10 mouse cellular contexts compared by ENCODE assay signal in genomic region chr3:106496045-106496721, GRCm38 (mm10). TPM values are rescaled to one million over a fixed set of nuclear protein-coding genes. Genes with fewer than 3 reads are reported as not detected.
DNase-seq lines count a peak whose midpoint lies in the region; ATAC-seq lines count a peak whose summit lies in the region.
"Had no signal": no experiment of that assay in that cellular context is flagged by ENCODE, and none has a peak within 500 bp of the region (broad histone marks: within the 10 kb centered on the region; RNA-seq: fewer than 3 reads in every experiment).

No protein-coding gene starts in this region.

- no peak for DNase-seq in embryonic facial prominence, embryonic 10.5 days (ENCODE audit: low spot score)
- DNase-seq in right cerebral cortex, postnatal 10 days (ENCODE audit: low spot score in 2 of 2) = peak; percentile 28 to 46
- DNase-seq in right cerebral cortex, postnatal 4 days = no peak
- DNase-seq in embryo, embryonic 9.5 days (ENCODE audit: extremely low spot score) = no peak
- DNase-seq in cerebellum, adult 11 months = no peak
- no peak for DNase-seq in gastrocnemius, postnatal 36 days
- DNase-seq: midbrain, embryonic 14.5 days; thymus, postnatal 36 days had no signal

- no peak overlapping the region for H3K9ac ChIP-seq in embryonic facial prominence, embryonic 13.5 days
- no peak overlapping the region for H3K9ac ChIP-seq in lung, embryonic 16.5 days (ENCODE audit: low read length)

- ATAC-seq in embryonic facial prominence, embryonic 13.5 days (ENCODE audit: insufficient number of reproducible peaks, insufficient read depth, low FRiP score, low TSS enrichment, low read depth) = no peak
- peak; percentile 91 for ATAC-seq in lung, embryonic 16.5 days (ENCODE audit: low read depth)

- no peak overlapping the region for H3K4me3 ChIP-seq in embryonic facial prominence, embryonic 13.5 days
- no peak overlapping the region for H3K4me3 ChIP-seq in embryonic facial prominence, embryonic 10.5 days
- no peak overlapping the region for H3K4me3 ChIP-seq in lung, embryonic 16.5 days (ENCODE audit: low read length)

- no peak overlapping the region for H3K4me2 ChIP-seq in embryonic facial prominence, embryonic 13.5 days
- no peak overlapping the region for H3K4me2 ChIP-seq in lung, embryonic 16.5 days (ENCODE audit: low read depth, low read length)

- intact Hi-C loops in gastrocnemius, postnatal 36 days (cut with DNase I) = no loop called here

- no peaks in the 10 kb centered on the region for H3K27me3 ChIP-seq in embryonic facial prominence, embryonic 13.5 days
- H3K27me3 ChIP-seq in embryonic facial prominence, embryonic 10.5 days (replicated peaks; ENCODE audit: low read depth, poor library complexity, severe bottlenecking) = no peaks in the 10 kb centered on the region
- no peaks in the 10 kb centered on the region for H3K27me3 ChIP-seq in lung, embryonic 16.5 days (ENCODE audit: control insufficient read depth, insufficient read depth, low read depth, low read length)

- H3K27ac ChIP-seq in embryonic facial prominence, embryonic 13.5 days = peak overlapping the region; percentile 45; the same call in 1 of the 2 replicates
- H3K27ac ChIP-seq in embryonic facial prominence, embryonic 10.5 days (replicated peaks) = no peak overlapping the region
- peak overlapping the region; percentile 91 for H3K27ac ChIP-seq in lung, embryonic 16.5 days (ENCODE audit: low read length)

- H3K9me3 ChIP-seq in embryonic facial prominence, embryonic 13.5 days = no peaks in the 10 kb centered on the region
- H3K9me3 ChIP-seq in embryonic facial prominence, embryonic 10.5 days = no peaks in the 10 kb centered on the region
- H3K9me3 ChIP-seq in lung, embryonic 16.5 days (ENCODE audit: control insufficient read depth, low read length) = no peaks in the 10 kb centered on the region

- 52% methylated on average over 4 of the region's 4 CpGs for WGBS in embryonic facial prominence, embryonic 13.5 days
- 73% methylated on average over 4 of the region's 4 CpGs for WGBS in embryonic facial prominence, embryonic 10.5 days
- 35% methylated on average over 4 of the region's 4 CpGs for WGBS in lung, embryonic 16.5 days

- H3K4me1 ChIP-seq in embryonic facial prominence, embryonic 13.5 days = no peaks in the 10 kb centered on the region
- no peaks in the 10 kb centered on the region for H3K4me1 ChIP-seq in embryonic facial prominence, embryonic 10.5 days
- H3K4me1 ChIP-seq in lung, embryonic 16.5 days (replicated peaks; ENCODE audit: control insufficient read depth, insufficient read depth, low read length) = peaks cover 14% of the 10 kb centered on the region; the same call in 1 of the 2 replicates

- H3K36me3 ChIP-seq in embryonic facial prominence, embryonic 13.5 days = peaks cover 13% of the 10 kb centered on the region
- H3K36me3 ChIP-seq in embryonic facial prominence, embryonic 10.5 days (replicated peaks) = peaks cover 12% of the 10 kb centered on the region
- no peaks in the 10 kb centered on the region for H3K36me3 ChIP-seq in lung, embryonic 16.5 days (ENCODE audit: control insufficient read depth, insufficient read depth, low read length)

RNA-seq across cellular contexts. Expression of gene Dennd2d, which starts 14.0 kb away (rescaled TPM):
- 3.8 and 5.4 TPM in 2 replicates for polyA plus RNA-seq in embryonic facial prominence, embryonic 13.5 days (2015; fragmentation: Nextera tagmentation; extraction: Ambion mirVana)
- polyA plus RNA-seq in embryonic facial prominence, embryonic 10.5 days (2016; fragmentation: Nextera tagmentation; extraction: Ambion mirVana) = 1.1 and 1.3 TPM in 2 replicates
- polyA plus RNA-seq in lung, embryonic 16.5 days (2015; fragmentation: Nextera tagmentation; extraction: Ambion mirVana) = 14.8 and 17.0 TPM in 2 replicates
- under 1 TPM; 0.17 to 0.20 TPM for total RNA-seq in gastrocnemius, postnatal 36 days (2021)

RNA-seq across cellular contexts. Expression of gene Dram2, which starts 51.4 kb away (rescaled TPM):
- 41.0 and 41.3 TPM in 2 replicates for polyA plus RNA-seq in embryonic facial prominence, embryonic 13.5 days (2015; fragmentation: Nextera tagmentation; extraction: Ambion mirVana)
- polyA plus RNA-seq in embryonic facial prominence, embryonic 10.5 days (2016; fragmentation: Nextera tagmentation; extraction: Ambion mirVana) = 32.8 and 35.3 TPM in 2 replicates
- polyA plus RNA-seq in lung, embryonic 16.5 days (2015; fragmentation: Nextera tagmentation; extraction: Ambion mirVana) = 91.8 and 98.3 TPM in 2 replicates
- 10 to 100 TPM; 72.1 to 81.5 TPM for total RNA-seq in gastrocnemius, postnatal 36 days (2021)

RNA-seq across cellular contexts. Expression of gene Cept1, which starts 51.4 kb away (rescaled TPM):
- polyA plus RNA-seq in embryonic facial prominence, embryonic 13.5 days (2015; fragmentation: Nextera tagmentation; extraction: Ambion mirVana) = 55.4 and 60.9 TPM in 2 replicates
- polyA plus RNA-seq in embryonic facial prominence, embryonic 10.5 days (2016; fragmentation: Nextera tagmentation; extraction: Ambion mirVana) = 39.5 and 40.8 TPM in 2 replicates
- polyA plus RNA-seq in lung, embryonic 16.5 days (2015; fragmentation: Nextera tagmentation; extraction: Ambion mirVana) = 69.2 and 74.8 TPM in 2 replicates
- total RNA-seq in gastrocnemius, postnatal 36 days (2021) = 10 to 100 TPM; 15.8 to 19.3 TPM

Comparison
In these comparisons a context has a peak if more than half of its experiments do, and no peak if none do; other contexts are left out.
1. DNase-seq: peak in right cerebral cortex, postnatal 10 days (2 of 2); none in embryonic facial prominence, embryonic 10.5 days (single experiment), right cerebral cortex, postnatal 4 days (single experiment), embryo, embryonic 9.5 days (single experiment), cerebellum, adult 11 months (single experiment) and gastrocnemius, postnatal 36 days (0 of 2).